Mouse (Mus musculus) monocyte, adult 2 months (primary cell): Measurements from ENCODE around the gene Kdm2a.

Experiments
- DNase-seq, 2 experiments: peaks; one replicate each; pipeline ENCODE4 v3.0.0; 2022; ENCODE audit warnings: low spot score in 2 of 2, low read depth in 1 of 2

The Kdm2a gene

GRCm38 (mm10) chr19:4300271-4300704 is 97.8 kb downstream of the Kdm2a start:
- DNase-seq, result peak; percentile 73 to 76

DNA sequence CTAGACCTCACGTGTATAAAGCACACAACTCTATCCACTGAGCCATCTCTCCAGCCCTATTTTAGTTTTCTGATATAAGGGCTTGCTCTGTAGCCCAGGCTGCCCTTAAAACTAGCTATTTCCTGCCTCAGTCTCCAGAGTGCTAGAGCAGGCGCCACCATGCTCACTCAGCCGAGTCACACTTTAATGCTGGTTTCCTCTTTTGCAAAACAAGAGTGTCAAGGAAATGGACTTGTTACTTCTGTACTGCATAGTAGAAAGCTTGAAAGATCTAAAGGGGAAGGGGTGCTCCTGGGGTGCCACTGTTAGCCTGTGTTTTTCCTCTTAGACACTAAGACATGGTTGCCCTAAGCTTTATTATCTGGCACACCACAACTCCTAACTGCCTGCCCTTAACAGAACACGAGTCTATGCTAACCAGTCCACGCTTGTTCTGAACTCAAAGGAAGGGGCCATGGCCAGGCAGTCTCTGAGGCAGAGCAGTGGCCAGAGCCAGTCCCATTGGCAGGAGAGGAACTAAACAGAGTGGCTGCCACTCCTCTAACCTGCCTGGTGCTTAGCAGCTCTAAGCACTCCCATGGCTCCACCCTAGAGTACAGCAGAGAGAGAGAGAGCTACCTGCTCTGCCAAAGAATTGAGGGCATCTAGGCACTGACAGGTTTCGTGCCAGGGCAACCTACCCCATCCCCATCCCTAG is 98.4 kb downstream of the Kdm2a start:
- no peak for DNase-seq

- no peak for DNase-seq
Measured at GRCm38 (mm10) chr19:4299126-4299525, 99.0 kb downstream of the Kdm2a start.

DNA sequence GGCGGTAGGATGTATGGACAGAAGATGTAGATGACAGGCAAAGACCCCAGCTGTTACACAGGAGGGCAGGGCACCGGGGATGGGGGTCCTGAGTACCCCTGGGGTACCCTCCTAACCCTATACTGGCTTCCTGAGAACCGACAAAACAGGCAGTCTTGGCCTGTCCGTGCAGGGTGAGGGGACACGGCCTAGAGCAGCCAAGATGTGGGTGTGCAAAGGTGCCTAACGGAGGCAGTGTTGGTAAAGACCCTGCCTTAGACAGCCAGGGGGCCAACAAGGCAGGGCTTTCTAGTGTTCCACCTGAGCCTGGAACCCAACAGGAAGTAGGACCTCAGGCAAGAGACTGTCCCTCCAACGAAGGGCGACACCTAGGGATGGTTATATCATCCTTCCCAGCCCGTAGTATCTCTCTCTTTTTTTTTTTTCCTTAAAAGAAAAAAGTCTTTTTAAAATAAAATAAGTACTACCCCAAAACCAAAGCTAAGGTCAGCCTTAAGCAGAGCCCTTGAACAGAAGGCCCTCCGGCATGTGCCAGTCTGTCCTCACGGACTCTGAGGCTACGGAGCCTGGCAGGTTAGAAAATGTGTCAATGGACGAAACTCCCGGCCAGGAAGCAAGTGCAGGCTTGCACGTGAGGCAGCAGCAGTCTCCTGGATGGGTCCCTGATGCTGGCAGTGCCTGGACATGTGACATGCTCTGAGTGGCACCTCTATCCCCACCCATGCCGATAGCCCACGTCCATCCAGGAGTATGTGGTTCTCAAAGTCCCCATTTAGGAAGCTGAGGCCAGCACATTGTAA is 99.6 kb downstream of the Kdm2a start:
- no peak for DNase-seq

GRCm38 (mm10) chr19:4297851-4298250 is 100.2 kb downstream of the Kdm2a start:
- no peak for DNase-seq

GRCm38 (mm10) chr19:4296611-4297010 is 101.5 kb downstream of the Kdm2a start:
- no peak for DNase-seq

DNA sequence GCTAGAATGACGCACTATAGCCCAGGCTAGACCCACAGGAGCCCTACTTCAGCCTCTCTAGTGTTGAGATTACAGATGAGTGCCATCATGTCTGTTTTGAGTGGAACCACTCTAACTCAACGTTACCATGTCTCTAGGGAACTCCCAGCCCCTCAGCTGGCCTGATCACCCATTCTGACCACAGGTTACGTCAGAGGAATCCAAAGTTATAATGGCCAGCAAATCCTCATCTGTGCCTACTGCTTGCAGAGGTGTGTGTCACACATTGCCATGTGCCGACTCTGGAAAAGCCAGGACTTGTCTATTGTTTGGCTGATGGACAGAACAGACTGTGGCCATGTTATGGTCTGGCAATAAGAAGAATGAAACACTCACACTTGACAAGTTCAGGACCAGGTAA is 102.7 kb downstream of the Kdm2a start:
- DNase-seq, result no peak

GRCm38 (mm10) chr19:4294381-4295097 is 103.5 kb downstream of the Kdm2a start:
- DNase-seq, result peak; percentile 78 to 86

DNA sequence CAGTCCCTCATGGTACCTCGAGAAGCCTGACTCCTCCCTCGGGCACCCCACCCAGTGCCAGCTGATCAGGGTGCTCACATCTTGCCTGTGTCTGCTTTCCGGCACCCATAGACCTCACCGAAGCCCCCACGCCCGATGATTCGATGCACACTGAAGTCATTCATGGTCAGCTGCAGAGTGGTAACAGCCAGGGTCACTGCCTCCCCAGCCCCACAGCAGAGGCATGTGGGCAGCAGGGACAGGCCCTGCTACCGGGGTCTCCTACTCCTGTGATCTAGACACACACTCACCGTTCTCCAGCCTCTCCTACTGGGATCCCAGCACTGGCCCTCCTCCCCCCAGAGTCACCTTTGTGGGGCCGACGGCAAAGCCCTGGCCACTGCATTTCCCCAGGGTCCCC is 106.9 kb downstream of the Kdm2a start:
- DNase-seq, result no peak

GRCm38 (mm10) chr19:4290749-4291148 is 107.3 kb downstream of the Kdm2a start:
- DNase-seq, result no peak

- no peak for DNase-seq
Measured at GRCm38 (mm10) chr19:4283653-4284052, 114.4 kb downstream of the Kdm2a start.

- peak; percentile 82 to 85 for DNase-seq
Measured at GRCm38 (mm10) chr19:4282898-4283553, 115.1 kb downstream of the Kdm2a start, which contains the start of gene Ankrd13d. Ankrd13d (minus strand) TSS chr19:4283137.

DNA sequence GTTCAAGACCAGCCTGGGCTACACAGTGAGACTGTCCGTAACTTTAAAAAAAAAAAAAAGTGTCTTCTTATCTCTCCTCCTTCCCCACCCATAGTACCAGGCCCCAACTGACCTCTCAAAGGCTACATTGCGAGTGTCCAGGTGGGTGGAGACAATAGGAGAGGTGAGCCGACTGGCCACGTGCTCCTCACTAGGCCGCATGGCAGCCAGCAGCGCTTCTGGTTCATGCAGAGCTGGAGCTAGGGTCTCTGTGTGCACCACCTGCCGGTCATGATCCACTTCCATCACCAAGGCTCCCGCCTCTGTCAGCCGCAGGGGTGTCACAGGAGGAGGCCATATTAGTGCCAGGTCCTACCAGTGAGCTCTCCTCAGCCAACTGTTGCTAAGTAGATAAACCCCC is 117.7 kb downstream of the Kdm2a start:
- DNase-seq, result no peak

DNA sequence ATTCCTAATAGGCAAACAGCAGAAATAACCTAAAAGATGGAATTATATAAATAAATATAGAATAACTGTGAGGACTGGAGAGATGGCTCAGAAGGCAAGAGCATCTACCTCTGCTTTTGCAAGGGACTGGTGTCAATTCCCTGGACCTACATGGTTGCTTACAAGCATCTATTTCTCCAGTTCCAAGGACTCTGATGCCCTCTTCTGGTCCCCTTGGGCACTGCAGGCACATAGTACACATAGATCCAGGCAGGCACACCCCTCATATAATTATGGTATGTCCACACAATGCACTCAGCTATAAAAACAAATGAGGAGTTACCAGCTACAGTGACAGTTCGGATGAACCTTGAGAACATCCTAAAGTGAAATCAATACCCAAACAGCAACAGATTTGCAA is 118.6 kb downstream of the Kdm2a start:
- DNase-seq, result no peak

DNA sequence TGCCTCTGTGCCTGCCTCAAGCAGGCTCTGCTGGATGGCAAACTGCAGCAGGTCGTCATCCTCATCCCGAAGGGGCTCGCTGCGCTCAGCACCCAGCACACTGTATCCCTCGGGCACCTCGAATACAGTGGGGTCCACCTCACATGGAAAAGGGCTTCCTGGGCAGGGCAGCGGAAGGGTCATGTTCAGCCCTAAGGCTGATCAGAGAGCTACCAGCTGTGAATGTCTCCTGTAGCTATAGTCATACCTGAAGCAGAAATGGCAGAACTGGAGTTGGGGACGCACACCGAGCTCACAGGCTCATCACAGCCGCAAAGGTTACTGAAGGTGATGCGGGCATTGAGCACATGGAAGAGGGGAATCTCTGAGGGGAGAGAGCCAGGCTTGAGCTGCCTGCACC is 127.1 kb downstream of the Kdm2a start:
- no peak for DNase-seq

GRCm38 (mm10) chr19:4270187-4270586 is 127.9 kb downstream of the Kdm2a start:
- no peak for DNase-seq

GRCm38 (mm10) chr19:4268566-4269361 is 129.3 kb downstream of the Kdm2a start, which contains the start of gene Ssh3:
Ssh3 (minus strand) TSS chr19:4269180.
- no peak for DNase-seq

GRCm38 (mm10) chr19:4265956-4266355 is 132.1 kb downstream of the Kdm2a start:
- no peak for DNase-seq
